ENCODE assay signal across 33 mouse cellular contexts in genomic region chr14:17061358-17061757, GRCm38 (mm10).
DNase-seq lines count a peak whose midpoint lies in the region; ATAC-seq and TF ChIP-seq lines count a peak whose summit lies in the region.
"Had no signal": no experiment of that assay in that cellular context is flagged by ENCODE, and none has a peak within 500 bp of the region (broad histone marks: within the 10 kb centered on the region; RNA-seq: fewer than 3 reads in every experiment).

No protein-coding gene starts in this region.

- 42% methylated on average over 1 of the region's 1 CpGs for WGBS in lung, postnatal 0 days
- WGBS in lung, adult 2 months = 41% methylated on average over 1 of the region's 1 CpGs
- 17% methylated on average over 1 of the region's 1 CpGs for WGBS in stomach, postnatal 0 days
- WGBS in hindbrain, embryonic 10.5 days = 78% methylated on average over 1 of the region's 1 CpGs

- H3K36me3 ChIP-seq in lung, postnatal 0 days (ENCODE audit: insufficient read depth, low read length) = no peaks in the 10 kb centered on the region
- no peaks in the 10 kb centered on the region for H3K36me3 ChIP-seq in stomach, postnatal 0 days (ENCODE audit: control insufficient read depth, insufficient read depth, low read length)
- H3K36me3 ChIP-seq in hindbrain, embryonic 10.5 days = no peaks in the 10 kb centered on the region
- H3K36me3 ChIP-seq: embryonic facial prominence, embryonic 12.5 days; heart, embryonic 10.5 days; kidney, embryonic 15.5 days; limb, embryonic 12.5 days; liver, embryonic 15.5 days; lung, embryonic 15.5 days; midbrain, embryonic 15.5 days; neural tube, embryonic 15.5 days had no signal

- no peaks in the 10 kb centered on the region for H3K4me1 ChIP-seq in lung, postnatal 0 days (ENCODE audit: insufficient read depth, low read depth, low read length)
- H3K4me1 ChIP-seq in lung, adult 2 months (ENCODE audit: control insufficient read depth, insufficient read depth, low read length) = no peaks in the 10 kb centered on the region
- no peaks in the 10 kb centered on the region for H3K4me1 ChIP-seq in stomach, postnatal 0 days (replicated peaks; ENCODE audit: control insufficient read depth, insufficient read depth)
- H3K4me1 ChIP-seq in hindbrain, embryonic 10.5 days (replicated peaks) = no peaks in the 10 kb centered on the region
- H3K4me1 ChIP-seq: heart, embryonic 10.5 days; kidney, embryonic 15.5 days; limb, embryonic 12.5 days; midbrain, embryonic 15.5 days; neural tube, embryonic 15.5 days had no signal

- H3K27ac ChIP-seq in lung, postnatal 0 days (ENCODE audit: low read length) = no peak overlapping the region
- peak overlapping the region; percentile 9; the same call in 1 of the 2 replicates for H3K27ac ChIP-seq in stomach, postnatal 0 days (replicated peaks)
- no peak overlapping the region for H3K27ac ChIP-seq in hindbrain, embryonic 10.5 days
- H3K27ac ChIP-seq: embryonic facial prominence, embryonic 12.5 days; heart, embryonic 10.5 days; hindbrain, embryonic 14.5 days; kidney, embryonic 15.5 days; left cerebral cortex, adult 2 months; limb, embryonic 12.5 days; liver, embryonic 15.5 days; lung, embryonic 15.5 days; midbrain, embryonic 15.5 days; neural tube, embryonic 15.5 days had no signal

- DNase-seq in lung, postnatal 0 days (ENCODE audit: low spot score) = peak; percentile 51
- no peak for DNase-seq in lung, adult 2 months
- peak; percentile 11 for DNase-seq in NIH3T3 (ENCODE audit: low read depth)
- no peak for DNase-seq in stomach, postnatal 0 days (ENCODE audit: low spot score)
- DNase-seq in kidney, adult 8-10 months = no peak
- DNase-seq in hindbrain, embryonic 10.5 days (ENCODE audit: low spot score) = no peak
- DNase-seq: adrenal gland, adult 2 months; adrenal gland, postnatal 36 days; cerebellum, adult 8-10 months; cerebellum, postnatal 25 days; gastrocnemius, postnatal 14 days; heart, adult 11 months; heart, postnatal 4 days; kidney, adult 11 months; kidney, postnatal 25 days; retina, postnatal 1 day; right cerebral cortex, postnatal 14 days; thymus, adult 2 months; thymus, postnatal 36 days had no signal

- no peak overlapping the region for H3K9ac ChIP-seq in lung, postnatal 0 days (replicated peaks; ENCODE audit: low read depth)
- no peak overlapping the region for H3K9ac ChIP-seq in stomach, postnatal 0 days (ENCODE audit: low read length)
- H3K9ac ChIP-seq: embryonic facial prominence, embryonic 12.5 days; hindbrain, embryonic 14.5 days; kidney, embryonic 15.5 days; limb, embryonic 12.5 days; liver, embryonic 15.5 days; lung, embryonic 15.5 days; midbrain, embryonic 15.5 days; neural tube, embryonic 15.5 days had no signal

- ATAC-seq in lung, postnatal 0 days = peak; percentile 52
- peak; percentile 82 for ATAC-seq in granulocyte monocyte progenitor cell, adult 5-6 weeks (replicated peaks; ENCODE audit: poor library complexity, severe bottlenecking)
- ATAC-seq in stomach, postnatal 0 days (ENCODE audit: low FRiP score, low TSS enrichment) = peak; percentile 60; the same call in 1 of the 2 replicates
- ATAC-seq: activated CD4-positive, CD25-positive, alpha-beta regulatory T cell, adult 4 months; CD4-positive, CD25-positive, alpha-beta regulatory T cell, adult 4 months; forebrain, embryonic 16.5 days; midbrain, embryonic 15.5 days had no signal

- TF ChIP-seq EP300 in lung, postnatal 0 days (IDR thresholded peaks at IDR 0.05) = 0 out of 2 replicates have a peak, but pooled peaks have one; percentile 24
- peak; percentile 41 for TF ChIP-seq EP300 in stomach, postnatal 0 days (optimal IDR thresholded peaks at IDR 0.05)

- H3K9me3 ChIP-seq in lung, postnatal 0 days (ENCODE audit: low read length) = no peaks in the 10 kb centered on the region
- no peaks in the 10 kb centered on the region for H3K9me3 ChIP-seq in stomach, postnatal 0 days (ENCODE audit: control insufficient read depth, low read length)
- H3K9me3 ChIP-seq in hindbrain, embryonic 10.5 days = no peaks in the 10 kb centered on the region
- H3K9me3 ChIP-seq: embryonic facial prominence, embryonic 12.5 days; heart, embryonic 10.5 days; kidney, embryonic 15.5 days; limb, embryonic 12.5 days; liver, embryonic 15.5 days; lung, embryonic 15.5 days; midbrain, embryonic 15.5 days; neural tube, embryonic 15.5 days had no signal

- TF ChIP-seq POLR2A in lung, adult 2 months (IDR thresholded peaks at IDR 0.05; ENCODE audit: borderline replicate concordance, extremely low read depth, low read depth, low read length) = no peak

- no peak for TF ChIP-seq CTCF in lung, postnatal 0 days (IDR thresholded peaks at IDR 0.05)
- no peak for TF ChIP-seq CTCF in lung, adult 2 months (IDR thresholded peaks at IDR 0.05; ENCODE audit: insufficient read depth, low read length)
- no peak for TF ChIP-seq CTCF in stomach, postnatal 0 days (IDR thresholded peaks at IDR 0.05; ENCODE audit: low read depth)

- no peak overlapping the region for H3K4me3 ChIP-seq in lung, postnatal 0 days (ENCODE audit: low read depth, low read length)
- H3K4me3 ChIP-seq in lung, adult 2 months (replicated peaks; ENCODE audit: extremely low read depth, low read depth, low read length) = no peak overlapping the region
- no peak overlapping the region for H3K4me3 ChIP-seq in stomach, postnatal 0 days (ENCODE audit: low read depth, low read length)
- no peak overlapping the region for H3K4me3 ChIP-seq in hindbrain, embryonic 10.5 days
- H3K4me3 ChIP-seq: embryonic facial prominence, embryonic 12.5 days; heart, embryonic 10.5 days; kidney, embryonic 15.5 days; left cerebral cortex, adult 2 months; limb, embryonic 12.5 days; liver, embryonic 15.5 days; lung, embryonic 15.5 days; midbrain, embryonic 15.5 days; neural tube, embryonic 15.5 days had no signal

- no peaks in the 10 kb centered on the region for H3K27me3 ChIP-seq in lung, postnatal 0 days (replicated peaks; ENCODE audit: insufficient read depth, low read length)
- H3K27me3 ChIP-seq in stomach, postnatal 0 days (ENCODE audit: control insufficient read depth, insufficient read depth, low read length) = no peaks in the 10 kb centered on the region
- H3K27me3 ChIP-seq in hindbrain, embryonic 10.5 days (ENCODE audit: insufficient read depth, poor library complexity, severe bottlenecking) = no peaks in the 10 kb centered on the region
- H3K27me3 ChIP-seq: embryonic facial prominence, embryonic 12.5 days; kidney, embryonic 15.5 days; limb, embryonic 12.5 days; liver, embryonic 15.5 days; lung, embryonic 15.5 days; midbrain, embryonic 15.5 days; neural tube, embryonic 15.5 days had no signal

- no peak overlapping the region for H3K4me2 ChIP-seq in lung, postnatal 0 days (replicated peaks; ENCODE audit: low read depth, low read length)
- no peak overlapping the region for H3K4me2 ChIP-seq in stomach, postnatal 0 days (replicated peaks; ENCODE audit: low read depth)
- H3K4me2 ChIP-seq: embryonic facial prominence, embryonic 12.5 days; hindbrain, embryonic 14.5 days; kidney, embryonic 15.5 days; limb, embryonic 12.5 days; liver, embryonic 15.5 days; lung, embryonic 15.5 days; midbrain, embryonic 15.5 days; neural tube, embryonic 15.5 days had no signal

Comparison
In these comparisons a context has a peak if more than half of its experiments do, and no peak if none do; other contexts are left out.
1. DNase-seq: peak in lung, postnatal 0 days (single experiment) and NIH3T3 (single experiment); none in lung, adult 2 months (single experiment), stomach, postnatal 0 days (single experiment), kidney, adult 8-10 months (0 of 2) and hindbrain, embryonic 10.5 days (single experiment).
2. Peak in every context shown above with its lines, with median percentiles within 50 percentile points of each other: ATAC-seq.